Mouse (Mus musculus): ENCODE results near the gene Dip2c. TPM values are rescaled to one million over a fixed set of nuclear protein-coding genes. Genes with fewer than 3 reads are reported as not detected.

The Dip2c gene
- polyA plus RNA-seq, 1 experiment from 2014 or later: 11.3 TPM

DNA sequence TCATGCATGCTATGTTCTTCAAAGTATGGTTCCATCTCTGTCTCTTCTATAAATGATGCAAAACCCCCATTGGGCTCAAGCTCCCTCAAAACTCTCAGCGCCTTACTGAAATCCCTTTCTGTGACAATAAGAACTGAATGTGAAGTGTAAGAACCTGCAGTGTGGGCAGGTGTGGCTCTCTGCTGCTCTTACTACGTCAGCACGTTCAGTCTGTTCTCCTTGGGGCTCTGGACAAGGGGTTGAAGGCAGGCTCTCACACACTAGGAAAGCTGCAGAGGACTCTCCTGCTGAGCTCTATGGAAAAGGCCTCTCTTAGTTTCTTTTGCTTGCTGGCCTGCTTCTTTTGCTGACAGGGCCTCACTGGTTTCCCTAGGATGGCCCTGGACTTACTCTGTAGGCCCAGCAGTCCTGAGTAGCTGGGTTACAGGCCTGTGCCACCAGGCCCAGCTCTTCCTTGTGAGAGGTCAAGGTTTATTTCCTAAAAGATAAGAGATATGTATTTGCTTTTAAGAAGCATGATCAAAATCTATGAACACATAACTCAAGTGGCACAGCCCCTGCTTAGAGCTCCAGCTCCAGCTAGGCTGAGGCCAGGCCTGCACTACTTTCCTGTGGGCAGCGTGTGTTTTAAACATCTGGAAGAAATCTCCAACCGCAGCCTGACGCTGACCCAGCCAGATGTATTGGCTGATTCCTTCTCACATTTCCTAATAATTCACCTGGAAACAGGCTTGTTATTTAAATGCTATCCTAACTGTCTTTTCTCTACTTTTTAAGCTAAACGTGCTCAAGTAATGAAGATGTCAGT is 432.3 kb downstream of the Dip2c start:
- Histone ChIP-seq H3K27ac (ENCODE audit: low read depth, low read length) (no peak overlapping the region), H3K9ac (ENCODE audit: low read length) (no peak overlapping the region), H3K4me1 (ENCODE audit: control insufficient read depth, insufficient read depth, low read length) (no peaks in the 10 kb centered on the region), H3K9me3 (ENCODE audit: control insufficient read depth, low read length) (no peaks in the 10 kb centered on the region), H3K27me3 (ENCODE audit: control insufficient read depth, insufficient read depth, low read length) (no peaks in the 10 kb centered on the region), H3K4me2 (ENCODE audit: low read depth) (no peak overlapping the region), H3K4me3 (ENCODE audit: low read depth, low read length) (no peak overlapping the region), H3K36me3 (ENCODE audit: control insufficient read depth, insufficient read depth, low read length) (no peaks in the 10 kb centered on the region)
- 71% methylated on average over 7 of the region's 7 CpGs for WGBS
- no peak for DNase-seq (ENCODE audit: low spot score)
- no peak for ATAC-seq (ENCODE audit: insufficient read depth, low FRiP score, low TSS enrichment)

GRCm38 (mm10) chr13:9712409-9712808 is 436.1 kb downstream of the Dip2c start:
- no peak for DNase-seq (ENCODE audit: low spot score)
- no peak for ATAC-seq (ENCODE audit: insufficient read depth, low FRiP score, low TSS enrichment)
- Histone ChIP-seq H3K4me3 (ENCODE audit: low read depth, low read length) (no peak overlapping the region), H3K27ac (ENCODE audit: low read depth, low read length) (no peak overlapping the region), H3K27me3 (ENCODE audit: control insufficient read depth, insufficient read depth, low read length) (no peaks in the 10 kb centered on the region), H3K36me3 (ENCODE audit: control insufficient read depth, insufficient read depth, low read length) (no peaks in the 10 kb centered on the region), H3K4me2 (ENCODE audit: low read depth) (no peak overlapping the region), H3K9me3 (ENCODE audit: control insufficient read depth, low read length) (no peaks in the 10 kb centered on the region), H3K9ac (ENCODE audit: low read length) (no peak overlapping the region), H3K4me1 (ENCODE audit: control insufficient read depth, insufficient read depth, low read length) (no peaks in the 10 kb centered on the region)
- 98% methylated on average over 1 of the region's 1 CpGs for WGBS

- 96% methylated on average over 3 of the region's 3 CpGs for WGBS
- no peak overlapping the region for H3K9ac ChIP-seq (ENCODE audit: low read length)
- no peaks in the 10 kb centered on the region for H3K9me3 ChIP-seq (ENCODE audit: control insufficient read depth, low read length)
- H3K4me1 ChIP-seq (ENCODE audit: control insufficient read depth, insufficient read depth, low read length): no peaks in the 10 kb centered on the region
- no peaks in the 10 kb centered on the region for H3K36me3 ChIP-seq (ENCODE audit: control insufficient read depth, insufficient read depth, low read length)
- no peak overlapping the region for H3K4me2 ChIP-seq (ENCODE audit: low read depth)
- no peak overlapping the region for H3K4me3 ChIP-seq (ENCODE audit: low read depth, low read length)
- H3K27ac ChIP-seq (ENCODE audit: low read depth, low read length): no peak overlapping the region
- no peaks in the 10 kb centered on the region for H3K27me3 ChIP-seq (ENCODE audit: control insufficient read depth, insufficient read depth, low read length)
- DNase-seq (ENCODE audit: low spot score) (no peak), ATAC-seq (ENCODE audit: insufficient read depth, low FRiP score, low TSS enrichment) (no peak)
These were observed 436.6 kb downstream of the Dip2c start for GRCm38 (mm10) chr13:9712971-9713370.

- ATAC-seq (ENCODE audit: insufficient read depth, low FRiP score, low TSS enrichment): no peak
- WGBS: 89% methylated on average over 6 of the region's 6 CpGs
These were observed 437.3 kb downstream of the Dip2c start for GRCm38 (mm10) chr13:9713462-9714134.

DNA sequence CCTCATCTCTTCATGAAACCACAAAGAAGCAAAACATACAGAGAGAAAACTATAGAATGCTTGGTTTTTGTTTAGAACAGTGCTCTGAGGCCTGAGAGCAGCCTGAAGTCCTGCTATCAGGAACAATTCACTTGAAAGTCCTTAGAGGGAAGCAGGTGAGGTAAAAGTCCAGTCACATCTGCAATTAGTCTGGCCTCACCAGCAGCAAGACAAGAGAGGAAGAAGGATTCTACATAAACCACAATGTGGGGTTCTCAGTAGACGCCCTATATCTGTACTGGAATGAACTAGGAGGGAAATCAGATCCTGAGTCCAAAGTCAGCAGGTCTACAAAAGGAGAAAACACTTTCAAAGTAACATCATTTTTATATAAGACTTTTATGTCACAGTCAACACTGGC is 438.9 kb downstream of the Dip2c start:
- 89% methylated on average over 1 of the region's 1 CpGs for WGBS
- no peaks in the 10 kb centered on the region for H3K4me1 ChIP-seq (ENCODE audit: control insufficient read depth, insufficient read depth, low read length)
- H3K27ac ChIP-seq (ENCODE audit: low read depth, low read length): no peak overlapping the region
- DNase-seq (ENCODE audit: low spot score) (no peak), ATAC-seq (ENCODE audit: insufficient read depth, low FRiP score, low TSS enrichment) (no peak)
- no peak overlapping the region for H3K9ac ChIP-seq (ENCODE audit: low read length)
- H3K27me3 ChIP-seq (ENCODE audit: control insufficient read depth, insufficient read depth, low read length): no peaks in the 10 kb centered on the region
- H3K9me3 ChIP-seq (ENCODE audit: control insufficient read depth, low read length): no peaks in the 10 kb centered on the region
- H3K4me2 ChIP-seq (ENCODE audit: low read depth): no peak overlapping the region
- no peaks in the 10 kb centered on the region for H3K36me3 ChIP-seq (ENCODE audit: control insufficient read depth, insufficient read depth, low read length)
- no peak overlapping the region for H3K4me3 ChIP-seq (ENCODE audit: low read depth, low read length)

More at GRCm38 (mm10) chr13:9713462-9714134, 437.3 kb downstream of the Dip2c start:
- Histone ChIP-seq H3K27me3 (ENCODE audit: control insufficient read depth, insufficient read depth, low read length) (no peaks in the 10 kb centered on the region), H3K9ac (ENCODE audit: low read length) (no peak overlapping the region), H3K9me3 (ENCODE audit: control insufficient read depth, low read length) (no peaks in the 10 kb centered on the region), H3K4me1 (ENCODE audit: control insufficient read depth, insufficient read depth, low read length) (no peaks in the 10 kb centered on the region), H3K27ac (ENCODE audit: low read depth, low read length) (no peak overlapping the region), H3K36me3 (ENCODE audit: control insufficient read depth, insufficient read depth, low read length) (no peaks in the 10 kb centered on the region), H3K4me2 (ENCODE audit: low read depth) (no peak overlapping the region), H3K4me3 (ENCODE audit: low read depth, low read length) (no peak overlapping the region)
- DNase-seq (ENCODE audit: low spot score): no peak

Other genes with a start within 250 kb of the Dip2c start
- gene Larp4b, start 182.6 kb upstream of the Dip2c start, polyA plus RNA-seq (2014; fragmentation: Nextera tagmentation; extraction: Ambion mirVana): 39.3 and 40.1 TPM in 2 replicates

Data from neural tube, embryonic 11.5 days (tissue).